Mouse (Mus musculus) CH12.LX (cell line): ENCODE measurements around the gene Brsk2. TPM values are rescaled to one million over a fixed set of nuclear protein-coding genes. Genes with fewer than 3 reads are reported as not detected.

ENCODE experiments used
- DNase-seq: peaks from one replicate; pipeline ENCODE4 v3.0.0-alpha.2; 2013; ENCODE audit errors: extremely low read depth
- H3K27ac ChIP-seq: 2 replicates; pipeline ENCODE4 v1.5.1; 2012; ENCODE audit warnings: low read depth, mild to moderate bottlenecking, control low read depth, moderate library complexity; ENCODE audit not compliant: insufficient read depth
- H3K27me3 ChIP-seq: replicated peaks from 2 replicates; pipeline ENCODE3; 2012; ENCODE audit warnings: inconsistent platforms
- H3K36me3 ChIP-seq, 2 experiments: replicated peaks in 1 of 2; 2 replicates each; pipeline versions ENCODE3 to v1.6.1; 2012; ENCODE audit warnings: inconsistent platforms in 1 of 2, low read length in 1 of 2, mild to moderate bottlenecking in 1 of 2, mixed read lengths in 1 of 2, moderate library complexity in 1 of 2; ENCODE audit not compliant: control insufficient read depth in 1 of 2, insufficient read depth in 1 of 2
- H3K4me1 ChIP-seq, 2 experiments: 2 replicates each; pipeline ENCODE4 v1.6.1; 2012; ENCODE audit warnings: inconsistent platforms in 1 of 2, moderate library complexity in 1 of 2; ENCODE audit not compliant: insufficient read depth in 2 of 2, control insufficient read depth in 1 of 2
- H3K4me2 ChIP-seq: 2 replicates; pipeline ENCODE4 v1.6.1; 2012; ENCODE audit warnings: low read depth, mild to moderate bottlenecking, control low read depth; ENCODE audit not compliant: poor library complexity, insufficient read depth, severe bottlenecking
- H3K4me3 ChIP-seq, 3 experiments: fragments of 150-350 bp in 1 of 3; sonication (generic) in 1 of 3; replicated peaks in 1 of 3; 2 replicates each; pipeline versions ENCODE3 to v1.5.1; 2011 to 2012; ENCODE audit warnings: low read depth in 2 of 3, low read length in 2 of 3, mild to moderate bottlenecking in 2 of 3, moderate library complexity in 2 of 3, control low read depth in 1 of 3, improper control_type of control experiment in 1 of 3, inconsistent platforms in 1 of 3, mixed read lengths in 1 of 3; ENCODE audit not compliant: poor library complexity in 1 of 3
- H3K79me2 ChIP-seq: replicated peaks from 2 replicates; pipeline ENCODE4 v1.6.1; 2012; ENCODE audit warnings: mild to moderate bottlenecking, moderate library complexity; ENCODE audit not compliant: control insufficient read depth, poor library complexity, insufficient read depth, severe bottlenecking; ENCODE audit errors: extremely low read depth
- H3K9ac ChIP-seq: 2 replicates; pipeline ENCODE4 v1.6.1; 2012; ENCODE audit warnings: low read depth, mild to moderate bottlenecking, control low read depth, moderate library complexity; ENCODE audit not compliant: insufficient read depth
- H3K9me3 ChIP-seq: replicated peaks from 2 replicates; pipeline ENCODE3; 2012; ENCODE audit warnings: low read length, inconsistent platforms, mixed read lengths
- BHLHE40 ChIP-seq: IDR thresholded peaks from 2 replicates; pipeline ENCODE4 v1.6.1; 2011; ENCODE audit warnings: mild to moderate bottlenecking, low read depth, low read length, improper control_type of control experiment
- CHD1 ChIP-seq: IDR thresholded peaks from 2 replicates; pipeline ENCODE4 v1.6.1; 2012; ENCODE audit warnings: low read depth, low read length, improper control_type of control experiment, inconsistent platforms
- CTCF ChIP-seq, 2 experiments: IDR thresholded peaks in 1 of 2; conservative IDR thresholded peaks in 1 of 2; 2 replicates each; pipeline ENCODE4 v1.5.1; 2011 to 2012; ENCODE audit warnings: low read depth in 2 of 2, low read length in 2 of 2, improper control_type of control experiment in 1 of 2, inconsistent platforms in 1 of 2, mild to moderate bottlenecking in 1 of 2, moderate library complexity in 1 of 2
- E2F4 ChIP-seq: IDR thresholded peaks from 2 replicates; pipeline ENCODE4 v1.6.1; 2011; ENCODE audit warnings: low read depth, low read length, improper control_type of control experiment; ENCODE audit not compliant: insufficient replicate concordance
- ELF1 ChIP-seq: IDR thresholded peaks from 2 replicates; pipeline ENCODE4 v1.6.1; 2014; ENCODE audit warnings: low read depth, mild to moderate bottlenecking, inconsistent platforms, low read length, improper control_type of control experiment
- ETS1 ChIP-seq: conservative IDR thresholded peaks from 2 replicates; pipeline ENCODE4 v1.6.1; 2012; ENCODE audit warnings: low read depth, mild to moderate bottlenecking, inconsistent platforms, low read length, improper control_type of control experiment, moderate library complexity
- HCFC1 ChIP-seq: IDR thresholded peaks from 2 replicates; pipeline ENCODE4 v1.6.1; 2012; ENCODE audit warnings: low read depth, mild to moderate bottlenecking, inconsistent platforms, low read length, improper control_type of control experiment
- IRF4 ChIP-seq: IDR thresholded peaks from 2 replicates; pipeline ENCODE4 v1.6.1; 2014; ENCODE audit warnings: low read depth, mild to moderate bottlenecking, inconsistent platforms, low read length, improper control_type of control experiment
- JUN ChIP-seq: IDR thresholded peaks from 2 replicates; pipeline ENCODE4 v1.6.1; 2011; ENCODE audit warnings: low read depth, mild to moderate bottlenecking, low read length, improper control_type of control experiment, moderate library complexity; ENCODE audit not compliant: insufficient read depth
- PAX5 ChIP-seq: IDR thresholded peaks from 2 replicates; pipeline ENCODE4 v1.6.1; 2012; ENCODE audit warnings: low read length, inconsistent platforms, mixed read lengths
- POLR2A ChIP-seq: IDR thresholded peaks from 2 replicates; pipeline ENCODE4 v1.6.1; 2011; ENCODE audit warnings: low read depth, mild to moderate bottlenecking, improper control_type of control experiment, low read length
- POLR2AphosphoS2 ChIP-seq: IDR thresholded peaks from 2 replicates; pipeline ENCODE4 v1.6.1; 2011; ENCODE audit warnings: low read depth, low read length, improper control_type of control experiment
- SIN3A ChIP-seq: IDR thresholded peaks from 2 replicates; pipeline ENCODE4 v1.6.1; 2012; ENCODE audit warnings: low read length, improper control_type of control experiment, inconsistent platforms
- TBP ChIP-seq: conservative IDR thresholded peaks from 2 replicates; pipeline ENCODE4 v1.6.1; 2011; ENCODE audit warnings: low read depth, low read length, improper control_type of control experiment
- TCF12 ChIP-seq: IDR thresholded peaks from 2 replicates; pipeline ENCODE4 v1.6.1; 2014; ENCODE audit warnings: low read depth, mild to moderate bottlenecking, inconsistent platforms, low read length, improper control_type of control experiment
- ZC3H11A ChIP-seq: IDR thresholded peaks from 2 replicates; pipeline ENCODE4 v1.6.1; 2012; ENCODE audit warnings: low read depth, mild to moderate bottlenecking, inconsistent platforms, low read length, improper control_type of control experiment
- ZMIZ1 ChIP-seq: IDR thresholded peaks from 2 replicates; pipeline ENCODE4 v1.6.1; 2012; ENCODE audit warnings: low read depth, mild to moderate bottlenecking, inconsistent platforms, low read length, improper control_type of control experiment
- dilution Hi-C: fragments of 300-500 bp; cut with MboI; formaldehyde crosslinking; loops from 2 replicates; pipeline ENCODE4 v1.14.3; 2020; ENCODE audit warnings: low sequenced_read_pairs; ENCODE audit not compliant: extremely low pct_unique_long_range_greater_than_20kb, extremely low pct_ligation_motif_present
- in situ Hi-C: fragments of 300-500 bp; cut with MboI; formaldehyde crosslinking; loops from 3 replicates; pipeline ENCODE4 v1.14.3; 2019; ENCODE audit warnings: low sequenced_read_pairs, low pct_ligation_motif_present, low pct_unique_long_range_greater_than_20kb, mixed read lengths
- polyA plus RNA-seq: library from polyadenylated mRNA; unstranded; fragments of >175 nt; gene quantifications from 2 replicates; pipeline ENCODE4 v1.2.1, GENCODE M21; 2012; ENCODE audit warnings: low read depth; ENCODE audit not compliant: insufficient read length
- total RNA-seq, 2 experiments: library from RNA; depleted of rRNA; stranded (reverse); fragments of 300-350 nt in 1 of 2; fragments of >200 nt in 1 of 2; gene quantifications; 2 replicates each; pipeline ENCODE4 v1.2.3; 2012 to 2014

The Brsk2 gene
- total RNA-seq (2012; rRNA removed) = 10.7 and 10.9 TPM in 2 replicates
- 5.3 and 5.4 TPM in 2 replicates for total RNA-seq (2014; rRNA removed)
- 8.8 and 11.0 TPM in 2 replicates for polyA plus RNA-seq

DNA sequence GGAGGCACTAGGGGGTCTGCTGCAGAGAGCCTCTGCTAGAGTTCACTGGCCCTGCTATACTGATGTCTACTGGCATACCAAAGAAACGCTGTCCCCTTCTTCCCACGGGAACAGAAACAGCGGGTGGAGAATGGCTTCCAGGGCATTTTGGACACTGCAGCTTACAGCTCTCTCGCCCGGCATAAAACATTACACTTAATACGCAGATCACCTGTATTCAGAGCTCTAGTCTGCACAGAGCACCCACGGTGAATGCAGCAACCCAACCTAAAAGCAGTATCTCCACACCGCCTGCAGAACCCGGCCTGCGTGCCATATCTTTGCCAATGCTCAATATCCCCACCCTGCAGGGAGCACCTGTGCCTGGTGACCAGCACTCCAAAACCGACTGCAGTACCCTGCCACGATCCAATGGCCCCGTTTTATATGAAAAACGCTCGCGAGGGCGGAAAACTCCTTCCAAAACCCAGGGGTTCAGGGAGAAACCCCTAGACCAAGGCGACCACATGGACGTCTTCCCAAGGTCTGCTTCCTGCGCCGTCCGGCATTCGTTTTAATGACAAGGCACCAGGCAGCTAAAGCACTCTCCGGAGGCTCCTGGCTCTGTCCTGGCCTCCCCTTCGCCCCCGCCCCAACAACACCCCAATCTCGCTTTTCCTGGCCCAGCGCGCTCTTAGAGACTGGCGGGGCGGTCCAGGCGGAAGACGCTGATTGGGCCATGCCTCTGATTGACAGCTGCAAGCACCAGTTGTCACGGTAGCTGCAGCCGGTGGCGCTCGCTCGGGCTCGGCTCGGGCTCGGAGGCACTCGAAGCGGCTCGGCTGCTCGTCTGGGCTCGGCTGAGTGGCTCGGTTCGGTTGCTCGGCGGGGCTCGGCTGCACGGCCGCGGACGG lies at the start of gene Brsk2:
Gene Brsk2 (plus strand): TSS at position 846 of the 893 bp plus-strand sequence.
- H3K4me2 ChIP-seq = no peak within 1 kb of the TSS
- no peak for DNase-seq
- peaks cover 70% of the 10 kb centered on the region for H3K27me3 ChIP-seq
- no peaks in the 10 kb centered on the region for H3K79me2 ChIP-seq
- no peak within 1 kb of the TSS for H3K27ac ChIP-seq
- peaks cover 6% of the 10 kb centered on the region for H3K9me3 ChIP-seq
- dilution Hi-C loops = no loop called here
- H3K4me1 ChIP-seq = no peaks in the 10 kb centered on the region
- in situ Hi-C loops = no loop called here
- H3K36me3 ChIP-seq = no peaks in the 10 kb centered on the region
- no peak within 1 kb of the TSS for H3K4me3 ChIP-seq
- H3K9ac ChIP-seq = no peak within 1 kb of the TSS
- TF ChIP-seq PAX5 = no peak
- TF ChIP-seq CHD1 = no peak
- TF ChIP-seq POLR2A = no peak
- no peak for TF ChIP-seq TCF12
- TF ChIP-seq ELF1 = no peak
- TF ChIP-seq CTCF (conservative IDR thresholded peaks at IDR 0.05 in 1 of 2, IDR thresholded peaks at IDR 0.05 in 1 of 2; ENCODE audit: low read depth in 2 of 2, low read length in 2 of 2) = no peak
- no peak for TF ChIP-seq JUN
- TF ChIP-seq SIN3A = no peak
- TF ChIP-seq BHLHE40 = no peak
- TF ChIP-seq ETS1 = no peak
- TF ChIP-seq POLR2AphosphoS2 = no peak

- peaks cover 29% of the 10 kb centered on the region for H3K79me2 ChIP-seq
- H3K36me3 ChIP-seq = peaks cover 2 to 24% of the 10 kb centered on the region in 2 experiments
- no peak overlapping the region for H3K27ac ChIP-seq
- in situ Hi-C loops (loop anchor here (25.0 kb wide), 1 partner anchor 140 kb away; no protein-coding TSS in a partner anchor), dilution Hi-C loops (no loop called here)
- H3K4me3 ChIP-seq = peak overlapping the region; percentile 85 to 96 (median 93)
- H3K9ac ChIP-seq = peak overlapping the region; percentile 81
- H3K4me2 ChIP-seq = peak overlapping the region; percentile 95; the same call in 1 of the 2 replicates
- H3K4me1 ChIP-seq = peaks cover 12 to 23% of the 10 kb centered on the region in 2 experiments
- H3K9me3 ChIP-seq = peaks cover 8% of the 10 kb centered on the region
- TF ChIP-seq TBP (no peak), ELF1 (no peak), IRF4 (no peak), E2F4 (no peak), ZMIZ1 (no peak), POLR2AphosphoS2 (no peak), HCFC1 (no peak), ZC3H11A (no peak)
- DNase-seq = peak; percentile 13
- peaks cover 12% of the 10 kb centered on the region for H3K27me3 ChIP-seq
Measured at GRCm38 (mm10) chr7:141901825-141902224, 47.7 kb upstream of the Brsk2 start.
